Mouse (Mus musculus) hindbrain, embryonic 16.5 days (tissue): ENCODE results near the gene Cend1. TPM values are rescaled to one million over a fixed set of nuclear protein-coding genes. Genes with fewer than 3 reads are reported as not detected.

Experiments
- ATAC-seq: fragments of 200-750 bp; cut with Nextera tagmentation; 2 replicates; pipeline ENCODE4 v1.8.0; 2017; ENCODE audit warnings: moderate TSS enrichment, moderate library complexity
- H3K27ac ChIP-seq: fragments of 300-500 bp; sonication (generic); 2 replicates; pipeline ENCODE4 v1.5.1; 2014; ENCODE audit warnings: low read depth, mild to moderate bottlenecking, control low read depth, low read length, moderate library complexity
- H3K27me3 ChIP-seq: fragments of 300-500 bp; sonication (generic); replicated peaks from 2 replicates; pipeline ENCODE4 v1.6.1; 2014; ENCODE audit warnings: low read length; ENCODE audit not compliant: control insufficient read depth, insufficient read depth
- H3K36me3 ChIP-seq: fragments of 300-500 bp; sonication (generic); 2 replicates; pipeline ENCODE4 v1.6.1; 2014; ENCODE audit warnings: mild to moderate bottlenecking, low read length, moderate library complexity, mixed read lengths; ENCODE audit not compliant: control insufficient read depth, insufficient read depth
- H3K4me1 ChIP-seq: fragments of 300-500 bp; sonication (generic); 2 replicates; pipeline ENCODE4 v1.6.1; 2014; ENCODE audit warnings: low read depth, low read length; ENCODE audit not compliant: control insufficient read depth, insufficient read depth
- H3K4me2 ChIP-seq: fragments of 300-500 bp; sonication (generic); 2 replicates; pipeline ENCODE4 v1.6.1; 2014; ENCODE audit warnings: mild to moderate bottlenecking, low read length, control low read depth, moderate library complexity
- H3K4me3 ChIP-seq: fragments of 300-500 bp; sonication (generic); 2 replicates; pipeline ENCODE4 v1.5.1; 2014; ENCODE audit warnings: mild to moderate bottlenecking, low read length, control low read depth, moderate library complexity
- H3K9ac ChIP-seq: fragments of 300-500 bp; sonication (generic); 2 replicates; pipeline ENCODE4 v1.6.1; 2014; ENCODE audit warnings: low read depth, mild to moderate bottlenecking, control low read depth, low read length, moderate library complexity
- H3K9me3 ChIP-seq: fragments of 300-500 bp; sonication (generic); 2 replicates; pipeline ENCODE4 v1.6.1; 2014; ENCODE audit warnings: mild to moderate bottlenecking, low read length, moderate library complexity; ENCODE audit not compliant: control insufficient read depth
- WGBS: fragments of 180-500 bp; shearing (Covaris S2); extraction: QIAGEN DNeasy Blood & Tissue Kit; methylation state at CpG from one replicate; pipeline ENCODE4 v1.1.7; 2014; 5-methylcytosine and 5-hydroxymethylcytosine counted together
- polyA plus RNA-seq: library from polyadenylated mRNA; unstranded; fragments of >200 nt; fragmentation: Nextera tagmentation; extraction: Ambion mirVana; gene quantifications from 2 replicates; pipeline ENCODE4 v1.2.1, GENCODE M21; 2015

The Cend1 gene
- polyA plus RNA-seq, 1 experiment from 2014 or later: 245 TPM

DNA sequence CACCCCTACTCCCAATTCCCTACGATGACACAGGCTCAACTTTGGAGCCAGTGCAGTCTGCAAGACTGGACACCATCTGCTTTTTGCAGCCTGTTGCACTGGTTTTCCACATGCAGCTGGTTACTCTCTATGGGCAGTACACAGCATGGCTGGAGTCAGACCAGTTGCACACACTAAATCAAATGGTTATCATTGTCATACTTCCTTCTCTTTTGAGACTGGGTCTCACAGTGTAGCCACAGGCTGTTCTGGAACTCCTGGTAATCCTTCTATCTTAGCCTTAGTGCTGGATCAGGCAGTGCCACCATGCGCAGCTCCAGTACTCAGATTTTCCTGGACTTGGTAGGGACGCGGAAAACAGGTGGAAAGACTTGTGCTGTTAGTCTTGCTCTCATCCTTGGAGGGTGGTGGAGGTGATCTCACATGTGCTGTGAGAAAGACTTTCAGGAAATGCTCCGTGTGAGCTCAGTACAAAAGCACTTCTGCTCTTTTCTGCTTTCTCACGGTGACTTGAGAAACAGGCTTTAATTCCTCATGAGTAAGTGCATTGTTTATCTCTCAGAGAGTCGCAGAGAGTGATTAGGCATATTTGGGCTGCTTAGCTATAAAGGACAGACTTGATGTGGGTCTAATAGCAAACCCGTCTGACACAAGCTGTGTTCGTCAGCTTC is 36.6 kb downstream of the Cend1 start:
- peak; percentile 55; the same call in 1 of the 2 replicates for ATAC-seq
- H3K9ac ChIP-seq: peak overlapping the region; percentile 78

DNA sequence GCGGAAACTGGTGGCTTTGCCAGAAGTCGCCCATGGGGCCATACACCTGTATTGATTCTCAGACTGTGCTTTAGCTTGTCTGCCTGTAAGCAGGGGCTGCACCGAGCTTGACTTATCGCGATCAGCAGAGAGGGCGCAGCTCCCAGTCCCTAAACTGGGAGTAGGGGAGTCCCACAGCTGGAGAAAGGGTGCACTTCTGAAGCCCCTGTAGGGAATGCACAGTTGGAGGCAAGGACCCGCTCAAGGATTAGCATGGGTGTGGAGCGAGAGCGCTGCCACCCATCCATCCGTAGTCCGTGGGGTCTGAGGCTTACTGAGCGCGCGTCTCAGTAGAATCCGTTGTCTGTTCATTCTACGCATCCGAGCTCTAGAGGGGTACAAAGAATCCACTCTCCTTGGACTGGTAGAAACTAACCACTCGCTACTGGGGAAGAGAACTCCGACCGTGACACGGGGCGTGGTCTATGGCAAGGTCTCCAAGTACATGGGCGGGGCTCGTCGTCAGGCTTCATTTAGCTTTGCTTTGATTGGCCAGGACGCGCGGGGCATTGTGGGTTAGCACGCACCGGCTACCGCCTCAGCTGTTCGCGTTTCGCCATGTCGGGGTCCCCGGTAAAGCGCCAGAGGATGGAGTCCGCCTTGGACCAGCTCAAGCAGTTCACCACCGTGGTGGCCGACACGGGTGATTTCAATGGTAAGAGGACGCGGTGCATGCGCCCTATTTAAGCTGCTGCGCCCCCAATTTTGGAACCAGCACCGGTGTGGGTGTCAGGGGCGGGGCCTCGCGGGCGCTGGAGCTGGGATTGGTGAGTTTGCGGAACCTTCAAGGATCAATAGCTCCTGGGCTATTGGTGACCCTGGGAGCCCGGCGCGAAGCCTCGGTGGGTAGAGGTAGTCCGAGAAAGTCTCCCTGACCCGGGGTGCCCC is 37.4 kb downstream of the Cend1 start, which contains the start of gene Taldo1:
TSS of gene Taldo1 (plus strand) at position 575 of the 927 bp plus-strand sequence.
- peak within 1 kb of the TSS; percentile 78 for H3K9ac ChIP-seq
- H3K4me2 ChIP-seq: peak within 1 kb of the TSS; percentile 94
- H3K4me1 ChIP-seq: peaks cover 13% of the 10 kb centered on the region
- no peaks in the 10 kb centered on the region for H3K9me3 ChIP-seq
- H3K4me3 ChIP-seq: peak within 1 kb of the TSS; percentile 79
- no peaks in the 10 kb centered on the region for H3K27me3 ChIP-seq
- WGBS: under 1% methylated on average over 57 of the region's 57 CpGs
- ATAC-seq: peak; percentile 95
- 0 out of 2 replicates have a peak, but pooled peaks cover 4% of the 10 kb centered on the region for H3K36me3 ChIP-seq
- H3K27ac ChIP-seq: peak within 1 kb of the TSS; percentile 85

More for the DNA sequence above, 36.6 kb downstream of the Cend1 start:
- Histone ChIP-seq H3K36me3 (0 out of 2 replicates have a peak, but pooled peaks cover 4% of the 10 kb centered on the region), H3K9me3 (no peaks in the 10 kb centered on the region), H3K4me1 (peaks cover 13% of the 10 kb centered on the region), H3K27me3 (no peaks in the 10 kb centered on the region), H3K4me3 (peak overlapping the region; percentile 79), H3K27ac (peak overlapping the region; percentile 85), H3K4me2 (peak overlapping the region; percentile 94)
- WGBS: 26% methylated on average over 9 of the region's 9 CpGs

DNA sequence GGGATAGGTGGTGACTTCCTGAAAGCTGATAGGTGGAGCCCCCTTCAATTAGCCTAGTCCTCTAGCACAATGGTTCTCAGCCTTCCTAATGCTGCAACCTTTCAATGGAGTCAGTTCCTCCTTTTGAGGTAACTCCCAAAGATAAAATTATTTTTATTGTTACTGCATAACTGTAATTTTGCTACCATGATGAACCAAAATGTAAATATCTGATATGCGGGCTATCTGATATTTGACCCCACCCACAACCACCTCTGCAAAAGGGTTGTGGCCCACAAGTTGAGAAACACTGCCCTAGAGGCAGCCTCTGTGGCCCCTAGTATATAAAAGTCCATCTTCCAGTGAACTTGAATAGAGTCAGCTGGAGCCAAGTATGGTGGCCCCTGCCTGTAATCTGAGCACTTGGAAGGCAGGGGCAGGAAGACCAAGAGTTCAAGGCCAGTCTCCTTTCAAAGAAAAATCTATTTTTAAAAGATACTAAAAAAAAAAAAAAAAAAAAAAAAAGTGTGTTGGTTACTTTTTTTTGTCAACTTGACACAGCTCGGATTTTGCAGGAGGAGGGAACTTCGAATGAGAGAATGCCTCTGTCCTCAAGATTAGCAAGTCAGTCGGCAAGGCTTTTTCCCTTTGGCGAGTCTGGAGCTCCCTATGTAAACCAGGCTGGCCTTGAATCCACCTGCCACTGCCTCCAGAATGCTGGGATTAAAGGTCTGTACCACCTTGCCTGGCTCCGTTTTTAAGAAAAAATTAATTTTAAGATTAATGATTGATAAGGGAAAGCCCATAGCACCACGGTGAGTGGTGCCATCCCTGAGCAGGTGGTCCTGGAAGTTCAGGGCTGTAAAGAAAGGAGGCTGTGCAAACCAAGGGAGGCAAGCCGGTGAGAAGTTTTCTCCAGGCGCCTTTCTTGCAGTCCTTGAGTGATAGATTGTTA is 38.7 kb downstream of the Cend1 start:
- Histone ChIP-seq H3K9ac (no peak overlapping the region), H3K36me3 (no peaks in the 10 kb centered on the region), H3K4me2 (no peak overlapping the region), H3K9me3 (no peaks in the 10 kb centered on the region), H3K27ac (no peak overlapping the region), H3K4me1 (peaks cover 13% of the 10 kb centered on the region), H3K27me3 (no peaks in the 10 kb centered on the region), H3K4me3 (no peak overlapping the region)
- 60% methylated on average over 9 of the region's 9 CpGs for whole genome bisulfite sequencing
- ATAC-seq: no peak

DNA sequence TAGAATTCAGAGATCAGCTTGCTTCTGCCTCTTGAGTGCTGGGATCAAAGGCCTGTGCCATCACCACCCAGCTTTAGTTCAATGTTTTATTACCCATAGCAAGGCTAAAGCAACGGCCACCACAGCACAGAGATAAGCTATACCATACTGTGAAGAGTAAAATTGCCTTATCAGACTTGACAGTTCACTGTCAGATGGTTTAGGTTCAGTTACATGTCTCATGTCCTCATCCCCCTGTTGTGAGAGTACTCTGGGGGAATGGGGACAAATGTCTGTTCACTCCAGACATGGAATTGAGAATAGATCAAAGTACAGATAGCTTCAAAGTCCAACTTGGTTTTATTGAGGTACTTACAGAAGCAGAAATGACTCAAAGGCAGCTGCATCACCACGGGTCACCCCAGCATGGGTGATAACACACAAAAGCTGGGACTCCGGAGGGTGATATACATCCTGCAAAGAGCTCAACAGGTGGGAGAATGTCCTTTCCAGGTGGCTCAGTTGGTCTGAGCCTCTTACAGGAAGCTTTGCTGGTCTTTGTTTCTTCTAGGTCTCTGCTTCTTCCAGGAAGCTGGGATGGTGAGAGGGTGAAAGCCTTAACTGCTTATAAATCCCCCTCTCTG is 40.7 kb downstream of the Cend1 start:
- Histone ChIP-seq H3K27ac (no peak overlapping the region), H3K27me3 (no peaks in the 10 kb centered on the region), H3K4me3 (no peak overlapping the region), H3K4me2 (no peak overlapping the region), H3K9me3 (no peaks in the 10 kb centered on the region), H3K36me3 (no peaks in the 10 kb centered on the region), H3K9ac (no peak overlapping the region), H3K4me1 (peaks cover 13% of the 10 kb centered on the region)
- WGBS: 53% methylated on average over 3 of the region's 3 CpGs
- no peak for ATAC-seq

DNA sequence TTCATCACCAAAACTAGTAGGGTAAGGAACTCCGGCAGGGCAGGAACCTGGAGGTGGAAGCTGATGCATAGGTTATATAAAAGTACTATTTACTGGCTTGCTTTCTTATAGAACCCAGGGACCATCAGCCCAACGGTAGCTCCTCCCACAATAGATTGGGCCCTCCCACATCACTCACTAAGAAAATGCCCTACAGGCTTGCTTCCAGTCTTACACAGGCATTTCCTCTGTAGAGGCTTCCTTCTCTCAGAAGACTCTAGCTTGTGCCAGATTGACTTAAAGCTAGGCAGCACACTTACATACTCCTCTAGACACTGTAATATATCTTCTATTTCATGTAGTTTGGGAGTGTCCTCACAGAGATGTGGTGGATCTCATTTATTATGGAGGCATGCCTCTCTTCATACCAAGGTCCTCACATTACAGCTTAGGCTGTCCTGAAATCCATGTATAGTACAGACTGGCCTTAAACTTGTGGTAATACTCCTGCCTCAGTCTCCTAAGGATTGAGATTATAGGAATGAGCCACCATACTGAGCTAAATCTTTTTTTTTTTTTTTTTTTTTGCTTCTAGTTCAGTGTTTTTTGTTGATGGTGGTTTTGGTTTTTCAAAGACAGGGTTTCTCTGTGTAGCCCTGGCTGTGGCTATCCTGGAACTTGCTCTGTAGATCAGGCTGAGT is 41.3 kb downstream of the Cend1 start:
- Histone ChIP-seq H3K27me3 (no peaks in the 10 kb centered on the region), H3K27ac (no peak overlapping the region), H3K4me2 (no peak overlapping the region), H3K9ac (no peak overlapping the region), H3K4me3 (no peak overlapping the region), H3K9me3 (no peaks in the 10 kb centered on the region), H3K4me1 (peaks cover 10% of the 10 kb centered on the region), H3K36me3 (no peaks in the 10 kb centered on the region)
- no peak for ATAC-seq
- 51% methylated on average over 2 of the region's 2 CpGs for WGBS

DNA sequence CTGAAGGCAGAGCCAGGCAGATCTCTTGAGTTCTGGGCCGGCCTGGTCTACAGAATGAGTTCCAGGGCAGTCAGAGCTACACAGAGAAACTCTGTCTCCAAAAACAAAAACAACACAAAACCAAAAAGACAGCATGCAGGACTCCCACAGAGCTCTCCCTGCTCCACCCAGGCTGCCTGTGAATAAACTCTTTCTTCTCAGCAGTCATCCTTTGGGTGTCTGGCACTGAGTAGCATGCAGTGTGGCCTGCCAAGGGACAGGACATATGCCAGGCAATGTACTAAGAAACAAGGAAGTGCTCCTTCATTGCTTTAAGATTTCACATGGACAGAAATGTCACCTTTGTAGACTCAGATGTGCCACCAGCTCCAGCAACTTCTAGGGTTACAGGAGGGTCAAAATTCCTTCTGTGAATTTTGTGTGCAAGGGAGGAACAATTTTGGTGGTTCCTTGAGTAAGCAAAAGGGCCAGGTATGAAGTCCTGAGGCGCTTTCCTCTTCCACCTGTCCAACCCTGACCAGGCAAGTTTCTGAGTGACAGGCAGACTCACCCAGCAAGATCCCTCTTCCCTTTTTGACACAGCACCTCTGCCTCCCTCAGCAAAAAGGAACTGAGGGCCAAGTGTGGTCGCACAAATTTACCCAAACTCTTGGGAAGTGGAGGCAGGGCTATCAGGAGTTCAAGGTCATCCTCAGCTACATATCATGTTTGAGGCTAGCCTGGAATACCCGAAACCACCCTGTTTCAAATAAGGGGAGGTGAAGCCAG is 48.0 kb downstream of the Cend1 start:
- Histone ChIP-seq H3K9ac (no peak overlapping the region), H3K27ac (no peak overlapping the region), H3K4me1 (no peaks in the 10 kb centered on the region), H3K36me3 (no peaks in the 10 kb centered on the region), H3K4me2 (no peak overlapping the region), H3K27me3 (no peaks in the 10 kb centered on the region), H3K9me3 (no peaks in the 10 kb centered on the region), H3K4me3 (no peak overlapping the region)
- WGBS: 81% methylated on average over 4 of the region's 4 CpGs
- ATAC-seq: no peak

DNA sequence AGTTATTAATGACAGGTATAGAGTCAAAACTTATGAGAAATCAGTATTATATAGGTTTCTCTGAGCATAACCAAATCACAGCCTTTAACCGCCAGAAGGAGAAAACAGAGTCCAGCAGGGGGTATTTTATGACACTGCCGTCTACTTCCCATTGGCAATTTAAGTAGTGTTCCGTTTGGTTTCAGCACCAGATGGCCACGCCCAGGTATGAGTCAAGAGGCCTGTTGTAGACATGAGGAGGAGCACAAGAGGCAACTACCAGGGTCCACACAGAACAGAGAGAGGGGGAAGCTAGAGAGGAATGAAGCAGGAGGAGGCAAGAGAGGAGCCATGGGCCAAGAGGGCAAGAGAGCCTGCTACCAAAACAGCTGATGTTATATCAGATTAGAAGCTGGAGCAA is 49.7 kb downstream of the Cend1 start:
- no peak overlapping the region for H3K4me3 ChIP-seq
- H3K9me3 ChIP-seq: no peaks in the 10 kb centered on the region
- no peak for ATAC-seq
- H3K27ac ChIP-seq: no peak overlapping the region
- no peaks in the 10 kb centered on the region for H3K36me3 ChIP-seq
- H3K4me1 ChIP-seq: no peaks in the 10 kb centered on the region
- 67% methylated on average over 4 of the region's 4 CpGs for WGBS
- H3K4me2 ChIP-seq: no peak overlapping the region
- H3K27me3 ChIP-seq: no peaks in the 10 kb centered on the region
- no peak overlapping the region for H3K9ac ChIP-seq
